8 mouse cellular contexts compared by ENCODE assay signal in genomic region chr1:154156177-154157062, GRCm38 (mm10). TPM values are rescaled to one million over a fixed set of nuclear protein-coding genes. Genes with fewer than 3 reads are reported as not detected.
DNase-seq lines count a peak whose midpoint lies in the region; ATAC-seq lines count a peak whose summit lies in the region.

No protein-coding gene starts in this region.

- intact Hi-C loops in left cerebral cortex, postnatal 14 days (cut with DNase I): no loop called here

- H3K4me1 ChIP-seq in forebrain, embryonic 12.5 days: peaks cover 17% of the 10 kb centered on the region
- H3K4me1 ChIP-seq in neural tube, embryonic 13.5 days (replicated peaks): peaks cover 19% of the 10 kb centered on the region
- H3K4me1 ChIP-seq in liver, embryonic 11.5 days (replicated peaks; ENCODE audit: control insufficient read depth, insufficient read depth, low read length): no peaks in the 10 kb centered on the region

- H3K4me3 ChIP-seq in forebrain, embryonic 12.5 days (replicated peaks): no peak overlapping the region
- no peak overlapping the region for H3K4me3 ChIP-seq in neural tube, embryonic 13.5 days
- H3K4me3 ChIP-seq in liver, embryonic 11.5 days (ENCODE audit: low read depth, low read length): no peak overlapping the region

- peak overlapping the region; percentile 93 for H3K27ac ChIP-seq in forebrain, embryonic 12.5 days
- peak overlapping the region; percentile 83 for H3K27ac ChIP-seq in neural tube, embryonic 13.5 days (replicated peaks)
- H3K27ac ChIP-seq in liver, embryonic 11.5 days (ENCODE audit: low read depth, low read length): no peak overlapping the region

- DNase-seq in frontal cortex, postnatal 25 days (ENCODE audit: low spot score in 2 of 2): no peak
- peak; percentile 92 for DNase-seq in Muller cell, postnatal 12 days (ENCODE audit: inconsistent ontology term)
- DNase-seq in left cerebral cortex, postnatal 14 days (ENCODE audit: low spot score in 2 of 2): peak; percentile 47 to 73
- no peak for DNase-seq in liver, embryonic 11.5 days (ENCODE audit: low spot score)

- WGBS in forebrain, embryonic 12.5 days: 34% methylated on average over 14 of the region's 14 CpGs
- 33% methylated on average over 14 of the region's 14 CpGs for WGBS in neural tube, embryonic 13.5 days
- WGBS in liver, embryonic 11.5 days: 69% methylated on average over 14 of the region's 14 CpGs

- H3K4me2 ChIP-seq in forebrain, embryonic 12.5 days: no peak overlapping the region
- H3K4me2 ChIP-seq in neural tube, embryonic 13.5 days: 0 out of 2 replicates have a peak overlapping the region, but pooled peaks have one; percentile 9
- no peak overlapping the region for H3K4me2 ChIP-seq in liver, embryonic 11.5 days

- no peaks in the 10 kb centered on the region for H3K36me3 ChIP-seq in forebrain, embryonic 12.5 days (replicated peaks)
- no peaks in the 10 kb centered on the region for H3K36me3 ChIP-seq in neural tube, embryonic 13.5 days
- no peaks in the 10 kb centered on the region for H3K36me3 ChIP-seq in liver, embryonic 11.5 days (ENCODE audit: control insufficient read depth, insufficient read depth, low read length)

- ATAC-seq in frontal cortex, adult (ENCODE audit: low TSS enrichment): peak; percentile 81
- peak; percentile 95 for ATAC-seq in forebrain, embryonic 12.5 days (ENCODE audit: low FRiP score)
- peak; percentile 94 for ATAC-seq in neural tube, embryonic 13.5 days (ENCODE audit: low read depth)
- ATAC-seq in liver, embryonic 11.5 days (replicated peaks; ENCODE audit: low FRiP score): no peak
- ATAC-seq in inflammation-experienced regulatory T-cells, adult 6 months: no peak

- H3K9ac ChIP-seq in forebrain, embryonic 12.5 days: no peak overlapping the region
- H3K9ac ChIP-seq in neural tube, embryonic 13.5 days: no peak overlapping the region
- H3K9ac ChIP-seq in liver, embryonic 11.5 days (ENCODE audit: low read depth, low read length): no peak overlapping the region

- H3K27me3 ChIP-seq in forebrain, embryonic 12.5 days: no peaks in the 10 kb centered on the region
- no peaks in the 10 kb centered on the region for H3K27me3 ChIP-seq in neural tube, embryonic 13.5 days
- H3K27me3 ChIP-seq in liver, embryonic 11.5 days (replicated peaks; ENCODE audit: control insufficient read depth, insufficient read depth, low read length): no peaks in the 10 kb centered on the region

- H3K9me3 ChIP-seq in forebrain, embryonic 12.5 days: no peaks in the 10 kb centered on the region
- H3K9me3 ChIP-seq in neural tube, embryonic 13.5 days: no peaks in the 10 kb centered on the region
- no peaks in the 10 kb centered on the region for H3K9me3 ChIP-seq in liver, embryonic 11.5 days (ENCODE audit: control insufficient read depth, low read length)

RNA-seq across cellular contexts. Expression of gene Zfp648, which starts 44.6 kb away (rescaled TPM):
- polyA plus RNA-seq in forebrain, embryonic 12.5 days (2016; fragmentation: Nextera tagmentation; extraction: Ambion mirVana): not detected in 2 replicates
- total RNA-seq in left cerebral cortex, postnatal 14 days (2021): under 1 TPM; 0.51 to 0.59 TPM
- 0.36 and 0.39 TPM in 2 replicates for polyA plus RNA-seq in neural tube, embryonic 13.5 days (2015; fragmentation: Nextera tagmentation; extraction: Ambion mirVana)
- 0.16 TPM in 1 of 2 replicates, not detected in the other for polyA plus RNA-seq in liver, embryonic 11.5 days (2014; fragmentation: Nextera tagmentation; extraction: Ambion mirVana)
- not detected for polyA plus RNA-seq in inflammation-experienced regulatory T-cells, adult 6 months (2017; shearing (Covaris generic))

Comparison
In these comparisons a context has a peak if more than half of its experiments do, and no peak if none do; other contexts are left out.
1. ATAC-seq: peak in frontal cortex, adult (single experiment), forebrain, embryonic 12.5 days (single experiment) and neural tube, embryonic 13.5 days (single experiment); none in liver, embryonic 11.5 days (single experiment) and inflammation-experienced regulatory T-cells, adult 6 months (single experiment).
2. DNase-seq: peak in Muller cell, postnatal 12 days (single experiment) and left cerebral cortex, postnatal 14 days (2 of 2); none in frontal cortex, postnatal 25 days (0 of 2) and liver, embryonic 11.5 days (single experiment).